Mouse (Mus musculus): ENCODE data around the gene Ubash3b. TPM values are rescaled to one million over a fixed set of nuclear protein-coding genes. Genes with fewer than 3 reads are reported as not detected.
A peak's percentile ranks its signal among the peaks of the same experiment; 100 is the strongest.

Ubash3b gene
- polyA plus RNA-seq, 1 experiment from 2014 or later: 8.3 TPM

GRCm38 (mm10) chr9:41083386-41084055 is 78.0 kb downstream of the Ubash3b start:
- H3K36me3 ChIP-seq (ENCODE audit: control insufficient read depth, insufficient read depth, low read length): no peaks in the 10 kb centered on the region
- H3K4me2 ChIP-seq (ENCODE audit: low read depth, low read length, severe bottlenecking): no peak overlapping the region
- H3K4me3 ChIP-seq (ENCODE audit: low read depth, low read length): no peak overlapping the region
- ATAC-seq (replicated peaks; ENCODE audit: low FRiP score): no peak
- no peaks in the 10 kb centered on the region for H3K9me3 ChIP-seq (ENCODE audit: control insufficient read depth, low read length)
- DNase-seq (ENCODE audit: low spot score): no peak
- H3K4me1 ChIP-seq (replicated peaks; ENCODE audit: control insufficient read depth, insufficient read depth, low read length): no peaks in the 10 kb centered on the region
- H3K27ac ChIP-seq (ENCODE audit: low read depth, low read length): no peak overlapping the region
- no peak overlapping the region for H3K9ac ChIP-seq (ENCODE audit: low read length)
- WGBS: 80% methylated on average over 6 of the region's 6 CpGs
- no peaks in the 10 kb centered on the region for H3K27me3 ChIP-seq (ENCODE audit: control insufficient read depth, insufficient read depth, low read length)

- Histone ChIP-seq H3K4me1 (replicated peaks; ENCODE audit: control insufficient read depth, insufficient read depth, low read length) (no peaks in the 10 kb centered on the region), H3K36me3 (ENCODE audit: control insufficient read depth, insufficient read depth, low read length) (no peaks in the 10 kb centered on the region), H3K9me3 (ENCODE audit: control insufficient read depth, low read length) (no peaks in the 10 kb centered on the region), H3K27ac (ENCODE audit: low read depth, low read length) (no peak overlapping the region), H3K9ac (ENCODE audit: low read length) (no peak overlapping the region), H3K27me3 (ENCODE audit: control insufficient read depth, insufficient read depth, low read length) (no peaks in the 10 kb centered on the region), H3K4me3 (ENCODE audit: low read depth, low read length) (no peak overlapping the region), H3K4me2 (ENCODE audit: low read depth, low read length, severe bottlenecking) (no peak overlapping the region)
- 85% methylated on average over 3 of the region's 3 CpGs for WGBS
- DNase-seq (ENCODE audit: low spot score) (no peak), ATAC-seq (replicated peaks; ENCODE audit: low FRiP score) (no peak)
These were observed 78.6 kb downstream of the Ubash3b start for GRCm38 (mm10) chr9:41082891-41083290.

- Histone ChIP-seq H3K9ac (ENCODE audit: low read length) (no peak overlapping the region), H3K4me2 (ENCODE audit: low read depth, low read length, severe bottlenecking) (no peak overlapping the region), H3K4me1 (replicated peaks; ENCODE audit: control insufficient read depth, insufficient read depth, low read length) (peaks cover 5% of the 10 kb centered on the region; the same call in 1 of the 2 replicates), H3K27me3 (ENCODE audit: control insufficient read depth, insufficient read depth, low read length) (no peaks in the 10 kb centered on the region), H3K36me3 (ENCODE audit: control insufficient read depth, insufficient read depth, low read length) (no peaks in the 10 kb centered on the region), H3K4me3 (ENCODE audit: low read depth, low read length) (no peak overlapping the region), H3K9me3 (ENCODE audit: control insufficient read depth, low read length) (no peaks in the 10 kb centered on the region), H3K27ac (ENCODE audit: low read depth, low read length) (no peak overlapping the region)
- ATAC-seq (replicated peaks; ENCODE audit: low FRiP score) (no peak), DNase-seq (ENCODE audit: low spot score) (no peak)
- WGBS: 91% methylated on average over 5 of the region's 5 CpGs
These were observed 80.6 kb downstream of the Ubash3b start for GRCm38 (mm10) chr9:41080877-41081276.

GRCm38 (mm10) chr9:41079428-41080155 is 81.9 kb downstream of the Ubash3b start:
- Histone ChIP-seq H3K4me1 (replicated peaks; ENCODE audit: control insufficient read depth, insufficient read depth, low read length) (peaks cover 7% of the 10 kb centered on the region; the same call in 1 of the 2 replicates), H3K4me2 (ENCODE audit: low read depth, low read length, severe bottlenecking) (no peak overlapping the region), H3K4me3 (ENCODE audit: low read depth, low read length) (no peak overlapping the region), H3K9ac (ENCODE audit: low read length) (no peak overlapping the region), H3K9me3 (ENCODE audit: control insufficient read depth, low read length) (no peaks in the 10 kb centered on the region), H3K27ac (ENCODE audit: low read depth, low read length) (no peak overlapping the region), H3K36me3 (ENCODE audit: control insufficient read depth, insufficient read depth, low read length) (no peaks in the 10 kb centered on the region), H3K27me3 (ENCODE audit: control insufficient read depth, insufficient read depth, low read length) (no peaks in the 10 kb centered on the region)
- ATAC-seq (replicated peaks; ENCODE audit: low FRiP score) (no peak; the same call in 1 of the 2 replicates), DNase-seq (ENCODE audit: low spot score) (no peak)
- WGBS: 67% methylated on average over 14 of the region's 14 CpGs

GRCm38 (mm10) chr9:41078198-41078597 is 83.3 kb downstream of the Ubash3b start:
- no peak for DNase-seq (ENCODE audit: low spot score)

GRCm38 (mm10) chr9:41076150-41076549 is 85.3 kb downstream of the Ubash3b start:
- Histone ChIP-seq H3K36me3 (ENCODE audit: control insufficient read depth, insufficient read depth, low read length) (no peaks in the 10 kb centered on the region), H3K27me3 (ENCODE audit: control insufficient read depth, insufficient read depth, low read length) (no peaks in the 10 kb centered on the region), H3K4me2 (ENCODE audit: low read depth, low read length, severe bottlenecking) (no peak overlapping the region), H3K4me1 (replicated peaks; ENCODE audit: control insufficient read depth, insufficient read depth, low read length) (peaks cover 7% of the 10 kb centered on the region; the same call in 1 of the 2 replicates), H3K9ac (ENCODE audit: low read length) (no peak overlapping the region), H3K27ac (ENCODE audit: low read depth, low read length) (peak overlapping the region; percentile 7; the same call in 1 of the 2 replicates), H3K9me3 (ENCODE audit: control insufficient read depth, low read length) (no peaks in the 10 kb centered on the region), H3K4me3 (ENCODE audit: low read depth, low read length) (no peak overlapping the region)
- DNase-seq (ENCODE audit: low spot score): peak; percentile 58
- 24% methylated on average over 4 of the region's 4 CpGs for WGBS
- ATAC-seq (replicated peaks; ENCODE audit: low FRiP score): peak; percentile 67; the same call in 1 of the 2 replicates

More at GRCm38 (mm10) chr9:41078198-41078597, 83.3 kb downstream of the Ubash3b start:
- WGBS: 81% methylated on average over 4 of the region's 4 CpGs
- H3K4me1 ChIP-seq (replicated peaks; ENCODE audit: control insufficient read depth, insufficient read depth, low read length): peaks cover 7% of the 10 kb centered on the region; the same call in 1 of the 2 replicates
- no peak overlapping the region for H3K4me2 ChIP-seq (ENCODE audit: low read depth, low read length, severe bottlenecking)
- H3K27me3 ChIP-seq (ENCODE audit: control insufficient read depth, insufficient read depth, low read length): no peaks in the 10 kb centered on the region
- no peak overlapping the region for H3K27ac ChIP-seq (ENCODE audit: low read depth, low read length)
- no peak overlapping the region for H3K4me3 ChIP-seq (ENCODE audit: low read depth, low read length)
- no peak for ATAC-seq (replicated peaks; ENCODE audit: low FRiP score)
- H3K9me3 ChIP-seq (ENCODE audit: control insufficient read depth, low read length): no peaks in the 10 kb centered on the region
- no peak overlapping the region for H3K9ac ChIP-seq (ENCODE audit: low read length)
- no peaks in the 10 kb centered on the region for H3K36me3 ChIP-seq (ENCODE audit: control insufficient read depth, insufficient read depth, low read length)

GRCm38 (mm10) chr9:41075528-41075927 is 86.0 kb downstream of the Ubash3b start:
- 88% methylated on average over 5 of the region's 5 CpGs for WGBS
- Histone ChIP-seq H3K27ac (ENCODE audit: low read depth, low read length) (0 out of 2 replicates have a peak overlapping the region, but pooled peaks have one; percentile 7), H3K27me3 (ENCODE audit: control insufficient read depth, insufficient read depth, low read length) (no peaks in the 10 kb centered on the region)

GRCm38 (mm10) chr9:41073196-41074009 is 88.1 kb downstream of the Ubash3b start:
- no peaks in the 10 kb centered on the region for H3K9me3 ChIP-seq (ENCODE audit: control insufficient read depth, low read length)
- peaks cover 7% of the 10 kb centered on the region; the same call in 1 of the 2 replicates for H3K4me1 ChIP-seq (replicated peaks; ENCODE audit: control insufficient read depth, insufficient read depth, low read length)
- no peaks in the 10 kb centered on the region for H3K27me3 ChIP-seq (ENCODE audit: control insufficient read depth, insufficient read depth, low read length)
- H3K9ac ChIP-seq (ENCODE audit: low read length): no peak overlapping the region
- no peak for DNase-seq (ENCODE audit: low spot score)
- no peak for ATAC-seq (replicated peaks; ENCODE audit: low FRiP score)
- H3K36me3 ChIP-seq (ENCODE audit: control insufficient read depth, insufficient read depth, low read length): no peaks in the 10 kb centered on the region
- no peak overlapping the region for H3K4me3 ChIP-seq (ENCODE audit: low read depth, low read length)
- no peak overlapping the region for H3K4me2 ChIP-seq (ENCODE audit: low read depth, low read length, severe bottlenecking)
- WGBS: 90% methylated on average over 19 of the region's 19 CpGs
- H3K27ac ChIP-seq (ENCODE audit: low read depth, low read length): no peak overlapping the region

More at GRCm38 (mm10) chr9:41075528-41075927, 86.0 kb downstream of the Ubash3b start:
- Histone ChIP-seq H3K4me2 (ENCODE audit: low read depth, low read length, severe bottlenecking) (no peak overlapping the region), H3K36me3 (ENCODE audit: control insufficient read depth, insufficient read depth, low read length) (no peaks in the 10 kb centered on the region), H3K9ac (ENCODE audit: low read length) (no peak overlapping the region), H3K9me3 (ENCODE audit: control insufficient read depth, low read length) (no peaks in the 10 kb centered on the region), H3K4me1 (replicated peaks; ENCODE audit: control insufficient read depth, insufficient read depth, low read length) (peaks cover 7% of the 10 kb centered on the region; the same call in 1 of the 2 replicates), H3K4me3 (ENCODE audit: low read depth, low read length) (no peak overlapping the region)
- DNase-seq (ENCODE audit: low spot score) (no peak), ATAC-seq (replicated peaks; ENCODE audit: low FRiP score) (no peak)
